In the genomic region with DNA sequence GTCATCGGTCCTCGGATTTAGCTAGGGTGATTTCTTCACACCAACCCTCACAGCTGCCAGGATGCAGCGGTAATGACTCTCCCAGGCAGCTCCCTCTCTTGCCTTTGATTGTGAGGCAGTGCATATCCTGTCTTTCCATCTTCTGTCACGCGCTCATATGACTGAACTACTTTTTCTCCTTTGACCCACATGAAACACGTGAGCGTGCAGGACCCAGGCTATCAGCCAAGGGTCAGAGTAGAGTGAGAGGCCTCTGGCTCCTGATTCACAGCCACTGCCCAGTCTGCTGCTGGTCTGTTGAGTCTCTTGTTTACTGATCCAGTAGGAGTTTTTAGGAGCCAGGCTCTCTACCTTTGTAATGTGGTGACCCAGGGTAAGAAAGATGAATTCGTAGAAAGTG, we compare ENCODE assay signal across 19 mouse cellular contexts.
DNase-seq lines count a peak whose midpoint lies in the region; ATAC-seq and TF ChIP-seq lines count a peak whose summit lies in the region.
"Had no signal": no experiment of that assay in that cellular context is flagged by ENCODE, and none has a peak within 500 bp of the region (broad histone marks: within the 10 kb centered on the region; RNA-seq: fewer than 3 reads in every experiment).

No protein-coding gene starts in this region.

- H3K4me2 ChIP-seq in heart, embryonic 12.5 days, result no peak overlapping the region
- H3K4me2 ChIP-seq: forebrain, embryonic 15.5 days; limb, embryonic 15.5 days; lung, embryonic 15.5 days had no signal

- whole genome bisulfite sequencing in heart, embryonic 12.5 days, result 87% methylated on average over 8 of the region's 8 CpGs

- no peak overlapping the region for H3K27ac ChIP-seq in heart, embryonic 12.5 days (ENCODE audit: poor library complexity, severe bottlenecking)
- H3K27ac ChIP-seq: forebrain, embryonic 15.5 days; hindbrain, embryonic 10.5 days; limb, embryonic 15.5 days; lung, embryonic 15.5 days had no signal

- H3K36me3 ChIP-seq in heart, embryonic 12.5 days, result peaks cover 73% of the 10 kb centered on the region
- H3K36me3 ChIP-seq: forebrain, embryonic 15.5 days had no signal

- H3K9ac ChIP-seq in heart, embryonic 12.5 days, result no peak overlapping the region
- H3K9ac ChIP-seq: forebrain, embryonic 15.5 days; limb, embryonic 15.5 days; lung, embryonic 15.5 days had no signal

- TF ChIP-seq CTCF in Patski (IDR thresholded peaks at IDR 0.05), result no peak

- H3K27me3 ChIP-seq in heart, embryonic 12.5 days (replicated peaks), result no peaks in the 10 kb centered on the region
- no peaks in the 10 kb centered on the region for H3K27me3 ChIP-seq in Patski
- H3K27me3 ChIP-seq: CH12.LX; forebrain, embryonic 15.5 days; limb, embryonic 15.5 days; lung, embryonic 15.5 days had no signal

- no peak for ATAC-seq in heart, embryonic 12.5 days (ENCODE audit: insufficient number of reproducible peaks, low FRiP score)
- peak; percentile 23 for ATAC-seq in Patski
- ATAC-seq: activated CD4-positive, CD25-positive, alpha-beta regulatory T cell, adult 4 months; forebrain, embryonic 15.5 days; inflammation-experienced regulatory T-cells, adult 6 months; midbrain, embryonic 16.5 days had no signal

- POLR2A ChIA-PET in Patski (lab: Charles Lee), result interaction anchor here (0.5 kb wide), 1 partner anchor 91 kb away, joined by 3 read pairs; no protein-coding TSS in a partner anchor

- in situ Hi-C loops in Patski (cut with MboI; ENCODE audit: low pct_unique_long_range_greater_than_20kb), result no loop called here

- no peaks in the 10 kb centered on the region for H3K9me3 ChIP-seq in heart, embryonic 12.5 days (replicated peaks)
- H3K9me3 ChIP-seq: forebrain, embryonic 15.5 days; hindbrain, embryonic 10.5 days; limb, embryonic 15.5 days; lung, embryonic 15.5 days had no signal

- CTCF ChIA-PET in Patski (lab: Charles Lee), result interaction anchor here (1.4 kb wide), 1 partner anchor 8 kb away, joined by 3 read pairs; no protein-coding TSS in a partner anchor

- DNase-seq in adrenal gland, adult 8-10 months, result peak; percentile 45
- no peak for DNase-seq in adrenal gland, postnatal 4 days (ENCODE audit: low spot score in 2 of 2)
- DNase-seq in heart, adult 8-10 months (ENCODE audit: low spot score), result peak; percentile 57
- DNase-seq in Patski (ENCODE audit: low read depth, low spot score), result no peak
- peak; percentile 92 for DNase-seq in kidney, adult 9 months
- no peak for DNase-seq in cerebellum, postnatal 36 days
- DNase-seq in thymus, postnatal 0 days (ENCODE audit: low spot score), result no peak
- DNase-seq: cerebellum, adult 9-10 months; layer of hippocampus, adult 9-11 months; thymus, adult 18-20 months had no signal

- H3K4me1 ChIP-seq in heart, embryonic 12.5 days (replicated peaks), result peaks cover 3% of the 10 kb centered on the region; the same call in 1 of the 2 replicates

- no peak overlapping the region for H3K4me3 ChIP-seq in heart, embryonic 12.5 days
- H3K4me3 ChIP-seq: forebrain, embryonic 15.5 days; hindbrain, embryonic 10.5 days; limb, embryonic 15.5 days; lung, embryonic 15.5 days had no signal

Comparison
In these comparisons a context has a peak if more than half of its experiments do, and no peak if none do; other contexts are left out.
1. DNase-seq: peak in adrenal gland, adult 8-10 months (single experiment), heart, adult 8-10 months (single experiment) and kidney, adult 9 months (single experiment); none in adrenal gland, postnatal 4 days (0 of 2), Patski (single experiment), cerebellum, postnatal 36 days (0 of 2) and thymus, postnatal 0 days (single experiment).